Mouse (Mus musculus): ENCODE measurements around the gene Prkaa2. TPM values are rescaled to one million over a fixed set of nuclear protein-coding genes. Genes with fewer than 3 reads are reported as not detected.
"Not testable (repeated sequence)": the region's sequence is repeated elsewhere in the genome, so short reads cannot be mapped to it uniquely, and the experiment has no call there.

The Prkaa2 gene
- polyA plus RNA-seq, 1 experiment = 11.5 TPM

- no peak for DNase-seq (ENCODE audit: extremely low spot score in 1 of 2, low spot score in 1 of 2)
Measured at GRCm38 (mm10) chr4:105031104-105031503, 78.6 kb downstream of the Prkaa2 start.

DNA sequence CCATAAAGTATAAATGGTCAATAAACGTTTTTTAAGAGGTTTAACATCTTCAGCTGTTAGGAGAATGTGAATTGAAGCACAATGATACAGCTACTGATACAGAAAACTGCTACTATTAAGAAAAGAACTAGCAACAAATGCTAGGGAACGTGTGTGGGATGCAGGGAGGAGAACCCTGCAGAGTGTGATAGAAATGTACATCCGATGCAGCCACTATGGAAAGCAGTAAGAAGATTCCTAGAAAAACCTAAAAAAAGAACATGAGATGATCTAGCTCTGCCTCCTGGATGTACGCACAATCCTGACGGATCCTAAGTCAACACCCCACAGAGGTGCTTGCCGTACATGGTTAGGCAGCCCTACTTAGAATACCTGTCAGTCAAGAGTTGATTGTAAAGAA, 82.4 kb downstream of the Prkaa2 start:
- DNase-seq (ENCODE audit: extremely low spot score in 1 of 2, low spot score in 1 of 2) = peak in 1 of 2 experiments; percentile 30

GRCm38 (mm10) chr4:105016006-105016613, 93.6 kb downstream of the Prkaa2 start:
- no peak for DNase-seq (ENCODE audit: extremely low spot score in 1 of 2, low spot score in 1 of 2)

DNA sequence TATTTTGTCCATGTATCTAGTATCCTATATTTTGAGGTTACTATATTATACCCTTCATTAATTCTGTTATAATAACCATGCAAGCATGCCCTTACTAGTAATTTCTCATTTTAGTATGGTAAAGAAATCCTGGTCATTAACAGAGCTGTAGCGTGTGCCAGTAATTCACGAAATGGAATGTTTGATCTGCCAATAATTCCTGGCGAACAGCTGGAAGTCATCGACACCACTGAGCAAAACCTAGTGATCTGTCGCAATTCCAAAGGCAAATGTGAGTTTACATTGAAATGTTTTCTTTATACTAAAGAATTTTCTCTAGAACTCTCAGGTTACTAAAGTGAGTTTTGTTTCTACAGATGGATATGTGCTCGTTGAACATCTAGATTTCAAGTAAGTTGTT, 94.2 kb downstream of the Prkaa2 start:
- no peak for DNase-seq (ENCODE audit: extremely low spot score in 1 of 2, low spot score in 1 of 2)

- no peak for DNase-seq (ENCODE audit: extremely low spot score in 1 of 2, low spot score in 1 of 2)
Measured at GRCm38 (mm10) chr4:105013718-105014117, 96.0 kb downstream of the Prkaa2 start.

DNA sequence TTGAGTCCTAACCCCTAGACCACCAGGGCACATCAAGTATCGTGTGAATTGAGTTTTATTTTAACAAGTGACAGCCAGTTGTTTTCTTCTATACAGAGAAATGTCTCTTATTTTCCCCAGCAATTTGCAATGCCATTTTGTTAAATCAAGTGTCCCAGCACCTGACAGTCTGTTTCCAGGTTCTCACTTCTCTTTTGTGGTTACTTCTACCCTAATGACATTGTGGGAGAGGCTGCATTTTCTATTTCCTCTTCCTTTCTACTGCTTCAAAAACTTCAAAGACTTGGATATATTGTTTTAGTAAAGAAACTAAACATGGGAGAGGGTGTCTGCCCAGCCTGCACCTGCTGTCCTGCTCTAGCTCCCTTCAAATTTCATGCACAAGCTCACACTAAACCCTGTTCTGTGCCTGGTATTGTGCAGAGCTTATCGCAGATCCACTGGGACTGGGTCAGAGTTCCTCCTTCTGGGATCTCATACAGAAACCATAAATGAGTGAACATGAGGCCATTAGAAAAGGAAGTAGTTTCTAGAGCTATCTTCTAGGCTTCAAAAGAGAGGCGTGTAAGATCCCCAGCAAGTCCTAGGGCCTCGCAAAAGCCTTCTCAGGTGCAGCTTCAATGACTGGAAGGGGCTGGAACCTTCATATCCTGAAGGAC, 102.2 kb downstream of the Prkaa2 start:
- no peak for DNase-seq (ENCODE audit: extremely low spot score in 1 of 2, low spot score in 1 of 2)

DNA sequence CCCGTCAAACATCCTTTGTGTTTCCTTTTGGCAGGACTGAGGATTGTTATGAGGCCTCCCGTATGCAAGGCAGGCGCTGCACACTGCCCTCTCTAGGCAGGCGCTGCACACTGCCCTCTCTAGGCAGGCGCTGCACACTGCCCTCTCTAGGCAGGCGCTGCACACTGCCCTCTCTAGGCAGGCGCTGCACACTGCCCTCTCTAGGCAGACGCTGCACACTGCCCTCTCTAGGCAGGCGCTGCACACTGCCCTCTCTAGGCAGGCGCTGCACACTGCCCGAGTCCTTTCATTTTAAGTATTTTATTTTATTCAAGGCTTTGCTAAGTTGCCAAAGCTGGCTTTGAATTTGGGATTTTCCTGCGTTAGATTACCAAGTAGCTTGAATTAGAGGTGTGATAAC, 105.0 kb downstream of the Prkaa2 start:
- not testable (repeated sequence) for DNase-seq (ENCODE audit: extremely low spot score in 1 of 2, low spot score in 1 of 2)

- no peak for DNase-seq (ENCODE audit: extremely low spot score in 1 of 2, low spot score in 1 of 2)
Measured at GRCm38 (mm10) chr4:105004135-105004534, 105.6 kb downstream of the Prkaa2 start.

DNA sequence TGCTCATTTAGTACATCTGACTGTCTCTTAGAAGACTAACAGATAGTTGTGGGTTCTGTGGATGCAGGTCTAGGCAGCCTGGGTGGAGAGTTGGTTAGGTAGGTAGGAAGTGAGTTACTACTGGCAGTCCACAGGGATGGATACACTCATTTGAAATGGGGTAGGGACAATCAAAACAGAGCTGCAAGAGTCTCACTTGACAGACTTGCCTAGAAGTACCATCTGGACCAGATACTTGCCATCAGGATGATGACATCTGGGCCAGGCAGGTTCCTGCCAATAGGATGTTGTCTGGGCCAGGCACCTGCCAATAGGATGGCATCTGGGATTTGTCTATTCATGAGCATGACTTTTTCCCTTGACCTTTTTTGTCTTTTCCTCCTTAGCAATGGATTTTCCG, 108.0 kb downstream of the Prkaa2 start:
- no peak for DNase-seq (ENCODE audit: extremely low spot score in 1 of 2, low spot score in 1 of 2)

GRCm38 (mm10) chr4:104999702-105000101, 110.0 kb downstream of the Prkaa2 start:
- DNase-seq (ENCODE audit: extremely low spot score in 1 of 2, low spot score in 1 of 2) = no peak

DNA sequence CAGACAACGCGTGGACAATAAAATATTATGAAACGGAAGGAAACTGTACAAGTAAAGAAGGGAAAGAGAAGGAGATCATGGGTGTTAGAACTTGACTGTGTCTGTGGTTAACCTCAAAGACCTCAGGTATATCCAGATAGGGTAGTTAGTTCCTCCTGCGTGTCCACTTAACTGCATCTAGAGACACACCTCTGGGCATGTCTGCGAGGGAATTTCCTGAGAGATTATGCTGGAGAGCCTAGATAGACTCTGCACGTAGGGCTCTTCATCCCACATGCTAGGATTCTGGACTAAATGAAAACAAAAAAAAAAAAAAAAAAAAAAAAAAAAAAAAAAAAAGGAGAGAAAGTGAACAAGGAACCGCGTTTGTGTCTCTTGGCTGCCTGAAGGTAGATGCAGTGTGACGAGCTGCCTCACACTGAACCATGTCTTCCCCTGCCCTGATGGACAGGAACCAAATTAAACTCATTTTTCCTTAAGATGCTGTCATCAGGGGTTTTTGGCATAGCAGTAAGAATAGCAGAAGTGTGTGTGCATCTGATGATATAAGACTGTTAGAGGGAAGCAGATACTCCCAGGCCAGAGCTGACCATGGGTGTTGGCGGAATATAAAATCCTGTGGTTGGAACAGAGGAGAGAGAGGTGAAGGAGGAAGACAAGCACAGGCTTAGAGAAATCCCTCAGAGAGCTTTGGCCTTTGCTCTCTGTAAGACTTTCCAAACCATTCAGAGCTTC, 116.4 kb downstream of the Prkaa2 start:
- DNase-seq (ENCODE audit: extremely low spot score in 1 of 2, low spot score in 1 of 2) = no peak

GRCm38 (mm10) chr4:104992271-104992670, 117.4 kb downstream of the Prkaa2 start:
- DNase-seq (ENCODE audit: extremely low spot score in 1 of 2, low spot score in 1 of 2) = no peak

DNA sequence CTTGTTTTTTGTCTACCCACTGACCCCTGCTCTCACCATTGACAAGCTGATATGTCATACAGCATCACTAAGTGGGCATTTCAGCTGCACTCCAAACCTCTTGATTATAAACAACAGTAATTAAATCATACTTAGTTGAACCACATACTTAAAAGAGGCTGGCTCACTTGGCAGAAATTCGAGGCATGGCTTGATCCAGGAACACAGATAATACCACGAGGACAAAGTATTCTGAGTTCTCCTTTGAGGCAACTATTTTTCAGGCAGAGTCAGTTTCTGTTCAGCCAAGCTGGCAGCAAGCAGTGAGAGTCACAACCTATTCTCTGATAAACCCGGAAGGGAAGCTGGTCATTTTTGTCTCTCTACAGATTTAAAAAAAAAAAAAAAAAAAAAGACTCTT, 119.0 kb downstream of the Prkaa2 start:
- DNase-seq (ENCODE audit: extremely low spot score in 1 of 2, low spot score in 1 of 2) = no peak

GRCm38 (mm10) chr4:104990016-104990415, 119.7 kb downstream of the Prkaa2 start:
- peak in 1 of 2 experiments; percentile 54 for DNase-seq (ENCODE audit: extremely low spot score in 1 of 2, low spot score in 1 of 2)

DNA sequence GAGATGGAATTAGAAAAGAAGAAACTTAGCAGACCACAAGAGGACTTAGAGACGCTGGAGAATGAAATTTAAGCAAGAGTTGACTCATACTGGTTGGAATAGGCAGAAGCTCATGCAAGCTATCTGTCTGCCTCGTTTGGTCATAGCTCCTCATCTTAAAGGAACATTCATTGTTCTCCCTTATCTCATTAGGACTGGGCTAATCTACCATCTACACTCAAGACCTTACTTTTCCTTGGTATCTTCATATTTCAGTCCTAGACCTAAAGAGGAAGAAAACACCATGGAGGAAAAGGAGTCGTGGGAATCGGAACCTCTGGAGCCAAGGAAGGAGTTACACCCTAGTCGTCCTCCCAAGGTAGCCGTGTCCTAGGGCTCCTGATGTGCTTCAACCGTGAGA, 121.0 kb downstream of the Prkaa2 start:
- DNase-seq (ENCODE audit: extremely low spot score in 1 of 2, low spot score in 1 of 2) = no peak

GRCm38 (mm10) chr4:104988102-104988501, 121.6 kb downstream of the Prkaa2 start:
- DNase-seq (ENCODE audit: extremely low spot score in 1 of 2, low spot score in 1 of 2) = no peak

DNA sequence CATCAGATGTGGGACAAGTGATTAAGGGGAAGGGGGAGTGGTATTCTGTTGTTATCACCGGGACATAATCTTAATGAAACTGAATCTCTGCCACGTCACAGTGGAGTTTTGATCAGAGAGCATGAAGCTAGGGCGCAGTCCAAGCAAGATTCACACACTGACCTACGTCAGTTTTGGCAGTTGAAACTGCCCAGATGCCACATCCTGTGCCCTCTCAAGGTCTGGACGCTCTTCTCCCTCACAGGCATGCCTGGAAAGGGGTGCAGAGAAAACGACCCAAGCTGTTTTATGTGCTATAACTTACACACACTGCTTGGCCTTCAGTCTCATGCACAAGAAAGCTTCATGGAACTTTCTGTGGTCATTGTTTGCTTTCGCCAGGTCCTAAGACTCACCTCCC, 122.1 kb downstream of the Prkaa2 start:
- DNase-seq (ENCODE audit: extremely low spot score in 1 of 2, low spot score in 1 of 2) = no peak

GRCm38 (mm10) chr4:104985960-104986632, 123.6 kb downstream of the Prkaa2 start:
- DNase-seq (ENCODE audit: extremely low spot score in 1 of 2, low spot score in 1 of 2) = no peak
